Mouse (Mus musculus): ENCODE measurements around the gene Rgs16. TPM values are rescaled to one million over a fixed set of nuclear protein-coding genes. Genes with fewer than 3 reads are reported as not detected.
"Not testable (repeated sequence)": the region's sequence is repeated elsewhere in the genome, so short reads cannot be mapped to it uniquely, and the experiment has no call there.

Gene Rgs16
- polyA plus RNA-seq, 1 experiment from 2014 or later, result 46.6 TPM

DNA sequence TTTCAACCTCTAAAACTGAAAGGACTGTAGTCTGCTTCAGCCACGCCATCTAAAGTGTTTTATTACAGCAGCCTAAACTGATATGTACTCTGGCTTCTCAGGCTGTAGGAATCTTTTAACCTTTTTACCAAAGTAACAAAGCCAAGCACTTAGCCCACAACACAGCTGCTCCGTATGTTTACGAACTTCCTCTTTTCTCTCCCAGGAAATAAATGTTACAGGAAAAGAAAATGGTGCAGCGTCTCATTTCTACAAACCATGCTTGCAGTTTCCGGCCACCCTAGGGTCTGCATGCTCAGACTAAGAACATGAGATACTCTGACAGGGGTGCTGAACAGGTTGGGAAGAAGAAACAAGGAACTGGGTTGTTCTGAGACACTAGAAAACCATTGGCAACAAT lies 28.3 kb downstream of the Rgs16 start:
- no peak overlapping the region for H3K4me2 ChIP-seq
- H3K9ac ChIP-seq, result no peak overlapping the region
- H3K9me3 ChIP-seq, result no peaks in the 10 kb centered on the region
- no peak for ATAC-seq (ENCODE audit: low FRiP score)
- WGBS, result 86% methylated on average over 5 of the region's 5 CpGs
- no peaks in the 10 kb centered on the region for H3K36me3 ChIP-seq (replicated peaks)
- no peaks in the 10 kb centered on the region for H3K27me3 ChIP-seq
- no peak overlapping the region for H3K27ac ChIP-seq
- H3K4me1 ChIP-seq, result no peaks in the 10 kb centered on the region
- no peak overlapping the region for H3K4me3 ChIP-seq (replicated peaks)

- not testable (repeated sequence) for H3K9ac ChIP-seq; H3K9me3 ChIP-seq; H3K27ac ChIP-seq; H3K4me2 ChIP-seq; ATAC-seq (ENCODE audit: low FRiP score); H3K27me3 ChIP-seq; H3K4me3 ChIP-seq (replicated peaks); H3K4me1 ChIP-seq; H3K36me3 ChIP-seq (replicated peaks)
- WGBS, result 52% methylated on average over 6 of the region's 6 CpGs
Observed at GRCm38 (mm10) chr1:153769571-153769970, 29.4 kb downstream of the Rgs16 start.

- no peaks in the 10 kb centered on the region for H3K27me3 ChIP-seq
- H3K36me3 ChIP-seq (replicated peaks), result no peaks in the 10 kb centered on the region
- H3K9ac ChIP-seq, result no peak overlapping the region
- no peaks in the 10 kb centered on the region for H3K9me3 ChIP-seq
- H3K4me3 ChIP-seq (replicated peaks), result no peak overlapping the region
- 81% methylated on average over 10 of the region's 10 CpGs for WGBS
- no peak for ATAC-seq (ENCODE audit: low FRiP score)
- no peaks in the 10 kb centered on the region for H3K4me1 ChIP-seq
- H3K27ac ChIP-seq, result no peak overlapping the region
- H3K4me2 ChIP-seq, result no peak overlapping the region
Observed at GRCm38 (mm10) chr1:153769998-153770775, 30.0 kb downstream of the Rgs16 start.

DNA sequence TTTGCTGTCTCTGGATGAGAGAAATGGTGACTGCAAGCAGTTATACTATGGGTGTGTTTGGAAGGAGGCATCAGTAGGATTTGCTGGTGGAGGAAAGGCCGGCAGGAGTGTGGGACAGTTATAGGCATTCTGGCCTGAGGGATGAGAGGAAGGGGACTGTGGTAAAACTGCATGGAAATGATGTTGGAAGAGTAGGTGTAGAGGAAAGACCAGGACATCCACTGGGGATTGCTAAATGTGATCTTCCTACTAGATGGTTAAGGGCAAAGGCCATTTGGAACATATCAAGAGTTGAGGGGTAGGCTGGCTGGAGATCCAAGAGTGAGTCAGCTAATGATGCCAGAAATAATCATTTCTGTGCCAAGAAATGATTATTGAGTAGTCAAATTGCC lies 30.6 kb downstream of the Rgs16 start:
- no peaks in the 10 kb centered on the region for H3K36me3 ChIP-seq (replicated peaks)
- no peaks in the 10 kb centered on the region for H3K27me3 ChIP-seq
- no peak overlapping the region for H3K4me3 ChIP-seq (replicated peaks)
- no peak overlapping the region for H3K4me2 ChIP-seq
- WGBS, result 87% methylated on average over 1 of the region's 1 CpGs
- no peaks in the 10 kb centered on the region for H3K4me1 ChIP-seq
- H3K27ac ChIP-seq, result no peak overlapping the region
- ATAC-seq (ENCODE audit: low FRiP score), result no peak
- H3K9ac ChIP-seq, result no peak overlapping the region
- H3K9me3 ChIP-seq, result no peaks in the 10 kb centered on the region

DNA sequence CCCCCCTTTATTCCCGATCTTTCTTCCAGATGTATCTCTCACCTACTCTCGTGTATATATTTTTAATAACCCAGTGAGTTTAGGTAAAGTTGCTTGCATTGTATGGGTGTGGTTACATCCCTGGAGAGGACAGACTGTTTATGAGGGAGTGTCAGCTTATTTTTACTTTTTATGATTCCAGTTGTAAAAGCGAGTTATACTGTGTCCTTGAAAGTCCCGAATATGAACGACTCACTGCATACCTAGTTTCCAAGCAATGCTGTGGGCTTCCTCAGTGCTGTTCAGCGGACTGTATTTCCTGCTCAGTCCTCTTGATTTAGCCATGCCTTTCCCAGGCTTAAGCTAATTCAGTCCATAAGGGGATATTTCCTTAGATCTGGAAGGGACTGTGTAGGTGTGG lies 35.0 kb downstream of the Rgs16 start:
- no peaks in the 10 kb centered on the region for H3K27me3 ChIP-seq
- H3K27ac ChIP-seq, result no peak overlapping the region
- no peak overlapping the region for H3K9ac ChIP-seq
- ATAC-seq (ENCODE audit: low FRiP score), result no peak
- H3K4me2 ChIP-seq, result no peak overlapping the region
- H3K4me1 ChIP-seq, result no peaks in the 10 kb centered on the region
- H3K36me3 ChIP-seq (replicated peaks), result no peaks in the 10 kb centered on the region
- H3K4me3 ChIP-seq (replicated peaks), result no peak overlapping the region
- 91% methylated on average over 6 of the region's 6 CpGs for WGBS
- H3K9me3 ChIP-seq, result no peaks in the 10 kb centered on the region

DNA sequence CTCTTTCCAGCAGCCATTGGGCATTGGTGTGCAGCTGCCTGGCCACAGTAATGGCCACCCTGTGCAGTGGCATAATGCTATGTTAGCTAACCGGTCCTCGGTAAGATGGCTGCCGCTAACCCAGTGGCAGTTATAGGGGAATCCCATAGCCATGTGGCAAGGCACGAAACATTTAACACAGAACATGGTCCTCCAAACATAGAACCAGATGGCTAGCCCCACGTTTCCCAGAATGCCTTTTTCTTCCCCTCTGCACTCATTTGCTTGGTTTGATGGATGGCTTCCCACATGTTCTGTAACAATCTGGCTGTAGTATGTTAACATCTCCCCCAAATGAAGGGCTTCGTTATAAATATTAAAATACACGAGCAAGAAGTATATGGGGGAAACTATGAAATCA lies 36.1 kb downstream of the Rgs16 start:
- Histone ChIP-seq H3K27ac (no peak overlapping the region), H3K4me2 (no peak overlapping the region), H3K4me3 (replicated peaks) (no peak overlapping the region), H3K9ac (no peak overlapping the region), H3K27me3 (no peaks in the 10 kb centered on the region), H3K4me1 (no peaks in the 10 kb centered on the region), H3K9me3 (no peaks in the 10 kb centered on the region), H3K36me3 (replicated peaks) (no peaks in the 10 kb centered on the region)
- no peak for ATAC-seq (ENCODE audit: low FRiP score)
- WGBS, result 95% methylated on average over 7 of the region's 7 CpGs

GRCm38 (mm10) chr1:153778205-153778604 lies 38.1 kb downstream of the Rgs16 start:
- no peaks in the 10 kb centered on the region for H3K4me1 ChIP-seq
- 91% methylated on average over 10 of the region's 10 CpGs for WGBS

GRCm38 (mm10) chr1:153783339-153783738 lies 43.2 kb downstream of the Rgs16 start:
- Histone ChIP-seq H3K27ac (no peak overlapping the region), H3K4me2 (no peak overlapping the region), H3K4me3 (replicated peaks) (no peak overlapping the region), H3K36me3 (replicated peaks) (no peaks in the 10 kb centered on the region), H3K4me1 (no peaks in the 10 kb centered on the region), H3K27me3 (no peaks in the 10 kb centered on the region), H3K9ac (no peak overlapping the region), H3K9me3 (no peaks in the 10 kb centered on the region)
- 62% methylated on average over 1 of the region's 1 CpGs for WGBS
- no peak for ATAC-seq (ENCODE audit: low FRiP score)

More at GRCm38 (mm10) chr1:153778205-153778604, 38.1 kb downstream of the Rgs16 start:
- Histone ChIP-seq H3K27ac (no peak overlapping the region), H3K9me3 (no peaks in the 10 kb centered on the region), H3K27me3 (no peaks in the 10 kb centered on the region), H3K36me3 (replicated peaks) (no peaks in the 10 kb centered on the region), H3K4me3 (replicated peaks) (no peak overlapping the region), H3K4me2 (no peak overlapping the region), H3K9ac (no peak overlapping the region)
- no peak for ATAC-seq (ENCODE audit: low FRiP score)

GRCm38 (mm10) chr1:153785608-153786007 lies 45.5 kb downstream of the Rgs16 start:
- 81% methylated on average over 4 of the region's 4 CpGs for WGBS
- no peaks in the 10 kb centered on the region for H3K9me3 ChIP-seq
- H3K4me3 ChIP-seq (replicated peaks), result no peak overlapping the region
- H3K9ac ChIP-seq, result no peak overlapping the region
- no peaks in the 10 kb centered on the region for H3K36me3 ChIP-seq (replicated peaks)
- no peak for ATAC-seq (ENCODE audit: low FRiP score)
- no peaks in the 10 kb centered on the region for H3K4me1 ChIP-seq
- no peak overlapping the region for H3K27ac ChIP-seq
- H3K4me2 ChIP-seq, result no peak overlapping the region
- no peaks in the 10 kb centered on the region for H3K27me3 ChIP-seq

DNA sequence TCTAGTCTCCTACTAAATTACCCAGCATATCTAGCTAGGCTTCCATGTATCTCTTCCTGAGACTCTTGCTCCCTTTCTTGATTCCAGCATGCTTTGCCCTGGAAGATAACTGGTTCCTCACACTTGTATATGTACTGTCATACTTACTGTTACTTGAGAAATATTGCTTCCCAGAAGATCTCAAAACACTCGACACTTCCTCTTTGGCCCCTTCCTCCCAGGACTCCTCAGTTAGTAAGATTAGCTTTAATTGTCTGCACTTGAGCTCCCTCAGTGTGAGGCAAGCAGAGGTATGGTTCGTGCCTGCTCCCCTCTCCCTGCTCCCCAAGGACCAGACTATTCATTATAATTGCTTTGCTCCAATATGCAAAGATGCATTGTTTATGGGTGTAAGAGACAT lies 50.6 kb downstream of the Rgs16 start:
- Histone ChIP-seq H3K9ac (no peak overlapping the region), H3K27me3 (no peaks in the 10 kb centered on the region), H3K9me3 (no peaks in the 10 kb centered on the region), H3K27ac (no peak overlapping the region), H3K4me1 (no peaks in the 10 kb centered on the region), H3K4me3 (replicated peaks) (no peak overlapping the region), H3K4me2 (no peak overlapping the region), H3K36me3 (replicated peaks) (no peaks in the 10 kb centered on the region)
- WGBS, result 63% methylated on average over 2 of the region's 2 CpGs
- no peak for ATAC-seq (ENCODE audit: low FRiP score)

DNA sequence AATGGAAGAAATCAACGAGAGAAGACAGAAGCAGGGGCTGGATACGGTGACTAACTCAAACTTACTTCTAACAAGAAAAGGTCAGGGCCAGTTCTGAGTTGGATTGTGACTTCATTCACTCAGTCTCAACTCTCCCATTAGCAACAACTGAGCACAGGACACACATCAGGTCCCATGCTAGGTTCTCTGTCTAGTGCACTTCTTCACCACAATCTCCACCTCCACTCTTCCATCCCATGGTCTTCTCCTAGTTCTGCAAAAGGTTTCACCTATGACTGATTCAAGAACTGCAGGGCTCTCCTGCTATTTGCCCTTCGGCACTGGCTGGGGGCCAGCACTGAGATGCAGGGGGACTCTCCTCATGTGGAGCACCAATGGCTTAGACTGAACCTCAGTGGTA lies 54.1 kb downstream of the Rgs16 start:
- H3K36me3 ChIP-seq (replicated peaks), result no peaks in the 10 kb centered on the region
- no peaks in the 10 kb centered on the region for H3K4me1 ChIP-seq
- H3K9me3 ChIP-seq, result no peaks in the 10 kb centered on the region
- H3K4me2 ChIP-seq, result no peak overlapping the region
- no peak for ATAC-seq (ENCODE audit: low FRiP score)
- no peaks in the 10 kb centered on the region for H3K27me3 ChIP-seq
- 88% methylated on average over 3 of the region's 3 CpGs for WGBS
- no peak overlapping the region for H3K27ac ChIP-seq
- H3K4me3 ChIP-seq (replicated peaks), result no peak overlapping the region
- no peak overlapping the region for H3K9ac ChIP-seq

Data from forebrain, embryonic 12.5 days (tissue).